Mouse (Mus musculus) common myeloid progenitor, adult 5-6 weeks (primary cell): ENCODE results near the gene B3gnt3. TPM values are rescaled to one million over a fixed set of nuclear protein-coding genes. Genes with fewer than 3 reads are reported as not detected.
"Not testable (repeated sequence)": the region's sequence is repeated elsewhere in the genome, so short reads cannot be mapped to it uniquely, and the experiment has no call there.

Experiments used
- ATAC-seq: replicated peaks from 2 replicates; pipeline ENCODE4 v1.8.0; 2016; ENCODE audit warnings: low read depth, mild to moderate bottlenecking, moderate TSS enrichment, inconsistent platforms; ENCODE audit not compliant: poor library complexity, severe bottlenecking
- total RNA-seq: library from RNA; stranded (forward); fragments of 200-1000, 187-1606 nt; gene quantifications from 2 replicates; pipeline ENCODE4 v1.2.3, GENCODE M21; 2017

B3gnt3 gene
- total RNA-seq, result 0.23 TPM in 1 of 2 replicates, not detected in the other

GRCm38 (mm10) chr8:71701414-71702086, at the start of gene B3gnt3:
B3gnt3 (minus strand) TSS chr8:71701789.
- ATAC-seq, result peak; percentile 15

DNA sequence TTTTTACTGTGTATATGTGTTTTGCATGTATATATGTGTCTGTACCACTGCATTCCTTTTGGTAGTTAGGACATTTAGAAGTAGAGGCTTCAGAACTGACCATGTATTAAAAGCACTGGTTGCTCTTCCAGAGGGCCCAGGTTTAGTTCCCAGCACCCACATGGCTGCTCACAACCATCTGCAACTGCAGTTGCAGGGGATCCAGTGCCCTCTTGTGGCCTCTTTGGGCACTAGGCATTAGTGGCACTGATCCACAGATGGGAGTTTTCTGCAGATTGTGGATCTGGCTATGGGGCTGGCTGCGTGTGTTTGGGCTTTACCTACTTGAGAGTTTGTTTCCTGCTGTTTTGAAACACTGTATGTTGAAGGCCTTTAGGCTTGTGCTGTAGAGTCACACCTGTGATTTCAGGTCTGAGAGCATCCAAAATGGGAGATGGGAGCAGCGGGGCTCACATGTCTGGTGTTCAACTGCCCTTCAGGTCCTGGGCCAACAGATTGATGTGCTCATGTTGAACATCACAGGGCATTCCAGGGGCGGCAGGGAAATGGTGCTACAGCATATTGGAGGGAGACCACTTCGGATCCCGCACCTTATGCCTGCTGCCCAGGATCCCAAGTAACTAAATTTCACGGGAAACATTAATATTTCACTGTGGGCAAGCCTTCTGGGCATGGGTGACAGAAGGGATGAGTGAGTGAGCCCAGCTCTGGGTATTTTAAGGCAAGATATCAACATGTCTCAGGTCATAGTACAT, 47.9 kb upstream of the B3gnt3 start:
- ATAC-seq, result not testable (repeated sequence)

DNA sequence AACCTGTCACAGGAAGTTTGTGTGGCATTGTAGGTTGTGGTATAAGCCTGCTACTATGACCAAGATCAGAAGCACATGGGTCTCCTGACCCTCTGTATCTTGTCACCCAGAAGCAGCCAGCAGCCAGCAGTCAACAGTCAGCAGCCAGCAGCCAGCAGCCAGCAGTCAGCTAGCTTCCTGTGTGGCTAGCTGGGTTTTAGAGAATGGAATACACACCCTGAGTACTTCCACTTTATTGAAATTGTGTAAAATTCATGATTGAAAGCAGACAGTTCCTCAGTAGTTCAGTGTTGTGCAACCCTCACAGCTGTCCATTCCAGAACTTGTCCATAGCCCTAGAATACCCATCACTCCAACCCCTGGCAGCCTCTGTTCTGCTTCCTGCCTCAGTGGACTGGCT, 45.5 kb upstream of the B3gnt3 start:
- peak; percentile 81 for ATAC-seq

- no peak for ATAC-seq
Observed at GRCm38 (mm10) chr8:71745322-71745721, 43.7 kb upstream of the B3gnt3 start.

GRCm38 (mm10) chr8:71742783-71743182, 41.2 kb upstream of the B3gnt3 start:
- ATAC-seq, result no peak

GRCm38 (mm10) chr8:71741687-71742114, 40.1 kb upstream of the B3gnt3 start:
- ATAC-seq, result no peak

GRCm38 (mm10) chr8:71741226-71741625, 39.6 kb upstream of the B3gnt3 start:
- no peak for ATAC-seq

DNA sequence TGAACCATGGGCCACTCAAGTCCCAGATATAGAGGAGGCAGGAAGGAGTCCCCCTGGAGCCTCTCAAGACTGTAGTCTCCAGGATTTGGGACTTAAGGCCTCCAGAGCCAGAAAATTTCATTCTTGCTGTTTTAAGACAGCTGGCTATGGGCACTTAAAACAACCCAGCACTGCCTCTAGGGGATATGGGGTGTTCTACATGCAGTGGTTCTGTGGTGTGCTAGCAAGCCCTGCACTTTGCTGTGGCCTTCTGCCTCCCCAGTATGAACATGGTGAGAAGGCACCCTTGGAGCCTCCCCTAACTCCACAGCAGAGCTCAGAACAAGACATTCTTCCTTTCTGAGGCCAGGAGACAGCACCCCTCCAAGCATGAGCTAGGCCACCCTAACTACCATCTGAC, 36.7 kb upstream of the B3gnt3 start:
- ATAC-seq, result 0 out of 2 replicates have a peak, but pooled peaks have one; percentile 54

GRCm38 (mm10) chr8:71731652-71732230, 30.2 kb upstream of the B3gnt3 start:
- ATAC-seq, result peak; percentile 59

DNA sequence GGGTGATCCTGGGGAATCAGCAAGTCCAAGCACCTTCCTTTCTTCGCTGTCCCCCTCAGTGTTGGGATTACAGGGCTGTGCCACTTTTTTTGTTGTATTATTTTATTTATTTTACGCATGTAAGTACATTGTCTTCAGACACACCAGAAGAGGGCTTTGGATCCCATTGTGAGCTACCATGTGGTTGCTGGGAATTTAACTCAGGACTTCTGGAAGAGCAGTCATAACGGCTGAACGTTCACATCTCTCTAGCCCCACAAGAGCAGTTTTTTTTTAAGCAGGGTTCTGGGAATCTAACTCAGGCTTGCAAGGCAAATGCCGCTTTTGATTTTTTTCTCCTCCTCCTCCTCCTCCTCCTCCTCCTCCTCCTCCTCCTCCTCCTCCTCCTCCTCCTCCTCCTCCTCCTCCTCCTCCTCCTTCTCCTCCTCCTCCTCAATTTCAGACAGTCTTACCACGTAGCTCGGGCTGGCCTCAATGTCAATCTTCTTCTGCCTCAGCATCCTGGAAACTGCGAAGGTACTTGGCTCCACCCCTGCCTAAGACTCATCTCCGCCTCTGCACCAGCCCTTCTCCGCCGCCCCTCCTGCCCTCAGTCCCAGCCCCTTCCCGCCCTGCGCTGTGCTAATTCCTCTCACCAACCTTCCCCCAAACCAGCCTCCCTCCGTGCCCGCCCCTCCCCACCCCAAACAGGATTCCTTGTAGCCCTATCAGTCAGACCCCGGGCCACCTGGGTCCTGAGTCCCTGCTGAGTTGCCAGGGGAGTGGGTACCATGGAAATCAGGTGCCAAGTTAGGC, 27.4 kb upstream of the B3gnt3 start:
- ATAC-seq, result peak; percentile 50

GRCm38 (mm10) chr8:71728240-71728785, 26.7 kb upstream of the B3gnt3 start:
- ATAC-seq, result peak; percentile 32

DNA sequence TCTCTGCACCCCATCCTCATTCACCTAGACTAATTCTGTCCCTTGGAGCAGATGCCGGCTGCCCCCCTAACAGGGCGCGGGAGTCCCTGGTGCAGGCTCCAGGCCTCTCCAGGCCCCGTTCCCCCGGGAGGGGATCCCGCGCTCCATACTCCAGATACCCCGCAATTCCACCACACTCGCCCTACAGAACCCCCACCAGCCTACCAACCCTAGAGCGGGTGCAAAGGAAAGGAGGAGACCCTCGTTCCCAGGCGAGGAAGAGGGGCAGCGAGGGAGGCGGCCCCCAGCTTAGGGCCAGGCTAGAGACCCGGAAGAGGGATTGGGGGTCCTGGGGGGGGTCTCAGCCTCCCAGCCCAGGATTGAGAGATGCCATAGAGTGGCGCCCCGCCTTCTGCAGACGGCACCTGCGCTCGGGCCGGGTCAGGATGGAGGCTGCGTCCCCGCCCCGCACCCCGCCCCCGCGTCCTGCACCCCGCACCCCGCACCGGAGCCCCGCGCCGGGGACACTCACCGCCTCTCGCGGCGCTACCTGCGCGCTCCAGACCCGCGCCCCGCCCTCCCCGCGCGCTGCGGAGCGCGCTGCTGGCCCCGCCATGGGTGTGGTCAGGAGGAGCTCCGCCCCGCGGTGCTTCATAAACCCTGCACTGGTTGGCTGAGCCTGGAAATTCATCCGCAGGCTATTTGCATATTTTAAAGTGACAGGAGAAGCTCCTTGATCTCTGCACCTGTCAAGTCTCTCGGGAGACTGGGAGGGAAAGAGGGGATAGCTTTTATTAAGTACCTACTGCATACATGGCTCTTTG, 23.7 kb upstream of the B3gnt3 start, which contains the start of gene Fcho1:
Fcho1 (minus strand) TSS at position 595 of the 803 bp plus-strand sequence.
- ATAC-seq, result peak; percentile 51

DNA sequence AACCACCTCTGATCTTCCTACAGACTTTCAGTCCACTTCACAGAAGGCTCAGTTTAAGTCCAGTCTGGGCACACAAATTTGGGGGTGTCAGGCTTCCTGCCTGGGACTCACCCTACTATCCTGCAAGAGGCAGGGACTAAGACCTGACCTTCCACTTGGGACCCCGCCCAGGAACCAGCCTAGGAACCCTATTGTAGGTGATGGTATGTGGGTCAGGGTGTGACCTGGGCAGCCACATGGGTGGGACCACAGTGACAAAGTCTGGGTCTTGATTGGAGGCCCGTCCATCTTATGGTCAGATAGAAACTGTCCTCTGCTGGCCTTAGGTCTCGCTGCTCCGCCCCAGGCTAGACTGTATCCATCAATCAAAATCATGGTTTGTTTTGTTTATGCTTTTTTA, 22.8 kb upstream of the B3gnt3 start:
- ATAC-seq, result no peak

- ATAC-seq, result peak; percentile 80
Observed at GRCm38 (mm10) chr8:71723047-71723551, 21.5 kb upstream of the B3gnt3 start.

DNA sequence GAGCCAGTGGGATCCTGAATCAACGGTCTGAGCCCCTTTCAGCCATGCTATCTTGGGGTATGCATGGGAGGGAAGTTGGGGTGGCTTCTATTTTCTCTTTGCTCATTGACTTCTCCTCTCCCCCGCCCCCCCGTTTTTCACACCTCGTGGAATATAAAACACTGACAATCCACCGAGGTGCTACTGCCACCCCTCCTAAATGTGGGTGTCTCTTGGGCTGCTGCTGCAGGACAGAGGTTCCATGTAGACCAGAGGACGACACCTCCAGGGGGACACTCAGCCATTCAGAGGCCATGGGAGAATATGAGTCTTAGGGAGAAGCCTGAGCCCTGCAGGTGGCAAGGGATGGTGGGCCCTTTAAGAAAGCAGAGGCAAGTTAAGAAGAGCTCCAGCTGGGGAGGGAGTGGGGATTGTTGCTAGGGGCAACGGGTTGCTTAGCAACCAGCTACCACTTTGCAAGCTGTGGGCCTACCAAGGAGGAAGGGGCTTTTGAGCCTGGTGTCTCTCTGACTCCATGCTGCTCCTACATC, 18.4 kb upstream of the B3gnt3 start:
- no peak for ATAC-seq

GRCm38 (mm10) chr8:71719218-71719617, 17.6 kb upstream of the B3gnt3 start:
- peak; percentile 46 for ATAC-seq

DNA sequence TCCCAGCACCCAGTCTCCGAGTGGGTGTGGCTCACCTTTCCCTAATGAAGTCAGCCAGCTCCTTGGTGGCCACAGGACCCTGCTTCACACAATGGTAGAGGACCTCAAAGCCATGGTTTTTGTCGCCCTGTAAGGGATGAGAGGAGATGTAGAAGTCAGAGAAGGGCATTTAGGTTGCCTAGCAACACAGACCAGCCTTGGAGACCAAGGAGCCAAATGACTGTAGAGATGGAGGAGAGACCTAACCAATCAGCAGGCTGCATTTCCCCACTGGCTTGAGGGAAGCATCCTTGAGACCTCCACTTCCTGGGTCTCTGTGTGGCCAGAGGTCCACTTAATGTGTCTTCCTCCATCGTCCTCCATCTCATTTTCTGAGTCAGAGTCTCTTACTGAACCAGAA, 16.7 kb upstream of the B3gnt3 start:
- ATAC-seq, result no peak

GRCm38 (mm10) chr8:71717096-71717495, 15.5 kb upstream of the B3gnt3 start:
- no peak for ATAC-seq
